Mouse (Mus musculus): ENCODE results near the gene Adgra1.

Gene Adgra1

GRCm38 (mm10) chr7:139834036-139834435 lies at the start of gene Adgra1:
Adgra1 (plus strand) TSS chr7:139834174.
- peak; percentile 82 to 84 for DNase-seq

- DNase-seq, result no peak
Observed at GRCm38 (mm10) chr7:139787382-139787781, 46.6 kb upstream of the Adgra1 start.

- no peak for DNase-seq
Observed at GRCm38 (mm10) chr7:139788927-139789326, 45.0 kb upstream of the Adgra1 start.

- DNase-seq, result no peak
Observed at GRCm38 (mm10) chr7:139789718-139790117, 44.3 kb upstream of the Adgra1 start.

- no peak for DNase-seq
Observed at GRCm38 (mm10) chr7:139791601-139792000, 42.4 kb upstream of the Adgra1 start.

GRCm38 (mm10) chr7:139795004-139795605 lies 38.9 kb upstream of the Adgra1 start:
- no peak for DNase-seq

- no peak for DNase-seq
Observed at GRCm38 (mm10) chr7:139797186-139798109, 36.5 kb upstream of the Adgra1 start.

GRCm38 (mm10) chr7:139806175-139806601 lies 27.8 kb upstream of the Adgra1 start:
- DNase-seq, result no peak

GRCm38 (mm10) chr7:139810036-139810435 lies 23.9 kb upstream of the Adgra1 start:
- DNase-seq, result no peak

GRCm38 (mm10) chr7:139811706-139812105 lies 22.3 kb upstream of the Adgra1 start:
- no peak for DNase-seq

GRCm38 (mm10) chr7:139813577-139814207 lies 20.3 kb upstream of the Adgra1 start:
- no peak for DNase-seq

GRCm38 (mm10) chr7:139822301-139823010 lies 11.5 kb upstream of the Adgra1 start:
- DNase-seq, result no peak

- DNase-seq, result no peak
Observed at GRCm38 (mm10) chr7:139827687-139828086, 6.3 kb upstream of the Adgra1 start.

- DNase-seq, result peak; percentile 21 to 26
Observed at GRCm38 (mm10) chr7:139833532-139833931, 442 bp upstream of the Adgra1 start.

- DNase-seq, result peak; percentile 24 to 25
Observed at GRCm38 (mm10) chr7:139835140-139836131, 1.5 kb downstream of the Adgra1 start.

GRCm38 (mm10) chr7:139840443-139841168 lies 6.6 kb downstream of the Adgra1 start:
- DNase-seq, result no peak

GRCm38 (mm10) chr7:139842397-139842796 lies 8.4 kb downstream of the Adgra1 start:
- DNase-seq, result no peak

GRCm38 (mm10) chr7:139843140-139843539 lies 9.2 kb downstream of the Adgra1 start:
- no peak for DNase-seq

- no peak for DNase-seq
Observed at GRCm38 (mm10) chr7:139843776-139844175, 9.8 kb downstream of the Adgra1 start.

GRCm38 (mm10) chr7:139845101-139845500 lies 11.1 kb downstream of the Adgra1 start:
- DNase-seq, result no peak

- no peak for DNase-seq
Observed at GRCm38 (mm10) chr7:139850152-139850551, 16.2 kb downstream of the Adgra1 start.

All from cerebellum, adult 18-20 months (tissue).